Mouse (Mus musculus): ENCODE results near the gene Usp39.
A peak's percentile ranks its signal among the peaks of the same experiment; 100 is the strongest.

Gene Usp39

DNA sequence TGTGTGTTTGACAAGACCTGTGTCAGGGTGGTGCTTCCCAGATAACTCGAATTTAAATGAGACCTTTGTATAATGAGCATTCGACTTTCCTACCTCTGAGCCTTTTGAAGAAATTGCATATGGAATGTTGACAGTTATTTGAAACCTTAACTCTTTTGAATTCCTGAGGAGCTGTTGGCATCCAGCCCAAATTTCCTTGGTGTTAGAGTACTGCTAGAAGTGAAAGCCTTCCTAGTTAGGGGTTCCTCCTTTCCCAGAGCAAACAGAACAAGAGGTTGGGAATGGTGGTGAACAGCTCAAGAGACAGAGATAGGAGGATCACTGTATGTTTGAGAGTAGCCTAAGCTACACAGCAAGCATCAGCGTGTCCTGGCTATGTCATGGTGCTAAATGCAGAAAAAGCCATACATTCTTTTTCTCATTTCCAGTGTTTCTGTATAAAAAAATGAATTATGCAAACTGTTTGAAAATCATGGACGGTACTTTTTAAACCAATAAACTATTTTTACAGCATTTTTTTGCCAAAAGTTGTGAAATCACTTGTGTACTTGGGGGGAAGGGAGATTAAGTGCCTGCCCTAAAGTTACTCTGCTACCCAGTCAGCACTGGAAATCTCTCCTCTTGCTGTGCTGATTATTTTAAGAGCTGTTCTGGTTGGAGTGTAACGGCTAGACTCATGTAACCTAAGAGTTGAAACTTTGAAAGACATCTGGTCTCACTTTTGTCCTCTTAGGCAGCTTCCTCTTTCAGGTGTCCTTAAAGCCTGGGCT, 7.8 kb upstream of the Usp39 start:
- no peak for DNase-seq (ENCODE audit: low spot score in 2 of 2)

DNA sequence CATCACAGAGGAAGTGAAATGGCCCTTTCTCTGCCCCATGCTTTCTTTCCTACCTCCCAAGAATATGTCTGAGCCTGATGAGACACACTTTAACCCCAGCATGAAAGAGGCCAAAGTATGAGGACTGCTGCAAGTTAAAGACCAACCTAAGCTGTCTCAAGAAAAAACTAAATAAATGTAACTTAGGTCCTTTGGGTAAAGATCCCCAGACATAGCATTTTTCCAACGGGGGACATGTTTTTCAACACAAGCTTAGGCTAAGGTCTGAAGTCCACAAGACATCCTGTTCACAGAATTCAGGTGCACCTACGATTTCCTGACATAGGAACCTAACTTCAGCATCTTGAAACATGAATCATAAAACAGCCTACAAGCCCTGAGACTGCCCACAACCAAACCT, 5.2 kb upstream of the Usp39 start:
- DNase-seq (ENCODE audit: low spot score in 2 of 2) = no peak

- DNase-seq (ENCODE audit: low spot score in 2 of 2) = no peak
Observed at GRCm38 (mm10) chr6:72348411-72348810, 3.4 kb upstream of the Usp39 start.

DNA sequence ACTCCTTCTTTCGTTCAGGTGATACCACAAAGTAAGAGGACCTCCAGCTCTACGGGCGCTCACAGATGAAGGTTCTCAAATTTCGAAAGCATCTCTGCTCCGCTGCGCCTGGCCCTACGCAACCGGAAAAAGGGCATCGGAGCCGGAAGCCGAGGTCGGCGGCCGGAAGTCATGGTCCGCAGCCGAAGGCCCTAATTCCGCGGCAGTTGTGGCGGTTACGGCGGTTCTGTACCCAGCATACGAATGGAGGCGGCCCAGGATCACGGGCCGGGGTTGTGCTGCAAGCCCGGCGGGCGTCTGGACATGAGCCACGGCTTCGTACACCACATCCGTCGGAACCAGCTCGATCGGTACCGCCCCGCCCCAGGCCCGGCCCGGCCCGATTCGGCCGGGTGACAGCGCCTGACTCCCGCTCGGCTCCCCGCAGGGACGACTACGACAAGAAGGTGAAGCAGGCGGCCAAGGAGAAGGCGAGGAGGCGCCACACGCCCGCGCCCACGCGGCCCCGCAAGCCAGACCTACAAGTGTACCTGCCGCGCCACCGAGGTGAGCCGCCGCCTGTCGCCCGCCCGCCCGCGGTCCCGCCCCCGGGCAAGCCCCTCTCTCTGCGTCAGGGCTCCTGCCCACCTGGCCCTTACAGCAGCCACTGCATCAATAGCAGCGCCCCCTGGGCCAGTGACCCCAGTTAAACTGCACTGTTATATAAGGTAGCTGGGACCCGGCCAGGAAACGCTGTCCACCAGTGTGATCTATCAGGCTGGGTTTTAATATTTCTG, 2.4 kb upstream of the Usp39 start, which contains the start of gene 0610030E20Rik:
Gene 0610030E20Rik (plus strand): TSS at position 152 of the 776 bp plus-strand sequence.
- peak; percentile 52 to 66 for DNase-seq (ENCODE audit: low spot score in 2 of 2)

DNA sequence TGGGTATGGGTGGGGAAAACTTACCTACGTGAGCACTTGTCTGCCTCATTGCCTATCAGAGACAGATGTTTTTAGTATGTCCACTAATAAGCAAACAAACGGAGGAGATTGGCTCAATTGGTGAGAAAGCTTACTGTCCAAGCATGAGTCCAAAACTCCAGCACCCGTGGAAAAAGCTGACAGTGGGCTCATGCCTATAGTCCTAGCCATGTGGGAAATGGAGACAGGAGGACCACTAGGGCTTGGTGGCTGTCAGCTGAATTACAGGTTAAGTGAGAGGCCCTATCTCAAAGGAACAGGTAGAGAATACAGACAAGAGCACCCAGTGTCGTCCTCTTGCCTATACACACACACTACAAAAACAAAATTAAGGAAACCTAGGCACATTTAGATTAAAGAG, 1.3 kb upstream of the Usp39 start:
- no peak for DNase-seq (ENCODE audit: low spot score in 2 of 2)

DNA sequence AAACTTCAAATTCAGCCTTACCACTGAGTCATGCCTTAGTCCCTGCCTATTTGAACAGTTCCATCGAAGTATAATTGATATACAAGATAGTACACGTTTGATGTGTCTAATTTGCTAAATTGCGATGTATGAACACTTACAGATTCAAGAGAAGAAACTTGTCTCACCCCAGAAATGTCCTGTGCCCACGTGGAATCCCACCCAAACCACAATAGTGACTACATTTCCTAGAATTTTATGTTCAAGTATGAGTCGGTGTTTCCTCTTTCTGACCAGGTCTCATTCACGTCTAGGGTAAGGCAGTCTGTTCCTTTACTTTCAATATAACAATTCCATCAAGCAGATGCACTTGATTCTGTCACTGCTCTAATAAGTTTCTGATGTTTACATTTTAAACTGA, 649 bp upstream of the Usp39 start:
- no peak for DNase-seq (ENCODE audit: low spot score in 2 of 2)

DNA sequence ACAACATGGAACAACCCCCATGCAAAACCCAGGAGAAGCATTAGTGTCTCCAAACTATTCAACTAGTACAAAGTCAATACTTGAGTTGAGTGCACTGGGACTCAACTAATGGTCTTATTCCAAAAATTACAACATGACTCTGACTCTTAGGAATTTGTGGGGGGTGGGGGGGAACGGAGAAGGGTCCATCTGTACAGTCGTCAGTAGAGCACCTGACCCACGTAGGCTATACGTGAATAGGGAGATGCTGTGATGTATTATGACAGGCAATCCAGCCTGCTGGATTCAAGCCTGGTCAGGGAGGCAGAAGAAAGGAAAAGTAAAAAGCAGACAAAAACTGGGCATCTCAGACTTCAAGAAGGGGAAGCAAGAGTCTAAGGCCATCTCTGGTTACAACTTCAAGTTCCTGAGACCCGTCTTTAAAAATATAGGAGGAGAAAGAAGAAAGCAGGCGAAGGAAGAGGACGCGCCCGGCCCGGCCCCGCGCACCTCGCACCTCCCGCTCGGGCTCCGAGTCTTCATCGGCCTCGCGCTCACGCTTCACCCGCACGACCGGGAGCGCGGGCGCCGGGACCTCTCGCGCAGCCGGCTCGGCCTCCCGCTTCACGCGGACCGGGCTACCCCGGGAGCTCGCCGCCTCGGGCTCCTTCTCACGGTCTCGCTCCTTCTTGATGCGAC, 449 bp downstream of the Usp39 start:
- DNase-seq (ENCODE audit: low spot score in 2 of 2) = no peak

DNA sequence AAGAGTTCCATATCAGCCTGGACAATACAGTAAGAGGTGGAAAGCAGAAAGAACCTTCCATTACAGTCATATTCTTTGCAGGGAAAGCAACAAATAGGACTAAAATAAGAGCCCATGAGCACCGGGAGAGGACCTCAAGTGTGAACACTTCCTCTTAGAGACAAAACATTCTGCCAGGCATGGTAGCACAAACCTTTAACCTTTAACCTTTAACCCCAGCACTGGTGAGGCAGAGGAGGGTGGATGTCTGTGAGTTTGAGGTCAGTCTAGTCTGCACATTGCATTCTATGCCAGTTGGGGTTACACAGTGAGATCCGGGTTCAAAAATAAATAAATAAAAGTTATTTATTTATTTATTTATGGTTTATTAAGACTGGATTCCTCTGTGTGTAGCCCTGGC, 4.5 kb downstream of the Usp39 start:
- no peak for DNase-seq (ENCODE audit: low spot score in 2 of 2)

DNA sequence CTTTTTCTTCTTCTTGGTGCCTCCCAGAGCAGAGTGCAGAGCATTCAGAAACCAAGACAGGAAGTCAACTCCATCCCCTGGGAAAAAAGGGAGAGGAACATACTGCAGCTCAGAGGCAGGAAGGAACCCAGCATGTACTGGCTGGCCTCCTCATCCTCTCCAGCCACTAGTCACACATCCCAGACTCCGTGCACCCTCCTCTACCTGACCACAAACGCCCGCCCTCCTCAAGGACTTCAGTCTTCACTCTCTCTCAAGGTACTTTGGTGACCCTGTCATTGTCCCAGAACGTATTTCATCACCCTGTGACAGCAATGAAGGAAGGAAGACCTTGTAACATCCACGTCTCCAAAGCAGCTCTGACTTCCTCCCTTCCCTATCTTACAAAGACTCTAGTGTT, 11.9 kb downstream of the Usp39 start:
- no peak for DNase-seq (ENCODE audit: low spot score in 2 of 2)

GRCm38 (mm10) chr6:72330133-72330532, 14.9 kb downstream of the Usp39 start:
- no peak for DNase-seq (ENCODE audit: low spot score in 2 of 2)

DNA sequence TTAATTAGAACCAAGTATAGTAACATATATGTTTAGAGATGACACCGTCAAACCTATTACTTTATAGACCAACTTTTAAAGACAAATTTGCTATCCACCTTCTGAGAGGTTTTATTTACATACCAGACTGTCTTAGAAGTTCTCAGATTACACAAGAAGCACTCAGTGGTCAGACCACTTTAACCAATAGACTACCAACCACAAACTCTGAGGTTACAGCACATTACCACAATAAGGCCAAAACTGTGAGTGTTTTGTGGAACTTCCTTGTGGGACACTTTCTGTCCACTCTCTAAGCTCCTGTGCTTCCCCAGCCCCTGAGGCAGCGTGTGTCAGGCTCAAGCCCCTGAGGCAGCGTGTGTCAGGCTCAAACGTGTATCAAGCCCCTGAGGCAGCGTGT, 16.0 kb downstream of the Usp39 start:
- no peak for DNase-seq (ENCODE audit: low spot score in 2 of 2)

DNA sequence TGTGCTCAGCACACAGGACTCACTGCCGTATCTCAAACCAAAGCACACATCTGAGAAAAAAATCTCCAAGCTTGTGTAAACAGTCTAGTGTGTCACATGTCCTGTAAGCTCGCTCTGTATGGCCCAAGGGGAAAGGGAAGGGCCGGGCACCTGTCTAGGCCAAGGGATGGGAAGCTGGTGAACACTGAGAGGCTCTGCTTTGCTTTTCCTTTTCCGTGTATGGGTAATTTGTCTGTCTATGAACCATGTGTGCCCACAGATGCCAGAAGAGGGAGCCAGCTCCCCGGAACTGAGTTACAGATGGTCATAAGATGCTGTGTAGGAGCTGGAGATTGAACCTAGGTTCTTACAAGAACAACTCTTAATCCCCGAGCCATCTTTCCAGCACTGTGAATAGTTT, 18.7 kb downstream of the Usp39 start:
- DNase-seq (ENCODE audit: low spot score in 2 of 2) = no peak

GRCm38 (mm10) chr6:72323786-72324508, 21.0 kb downstream of the Usp39 start:
- no peak for DNase-seq (ENCODE audit: low spot score in 2 of 2)

DNA sequence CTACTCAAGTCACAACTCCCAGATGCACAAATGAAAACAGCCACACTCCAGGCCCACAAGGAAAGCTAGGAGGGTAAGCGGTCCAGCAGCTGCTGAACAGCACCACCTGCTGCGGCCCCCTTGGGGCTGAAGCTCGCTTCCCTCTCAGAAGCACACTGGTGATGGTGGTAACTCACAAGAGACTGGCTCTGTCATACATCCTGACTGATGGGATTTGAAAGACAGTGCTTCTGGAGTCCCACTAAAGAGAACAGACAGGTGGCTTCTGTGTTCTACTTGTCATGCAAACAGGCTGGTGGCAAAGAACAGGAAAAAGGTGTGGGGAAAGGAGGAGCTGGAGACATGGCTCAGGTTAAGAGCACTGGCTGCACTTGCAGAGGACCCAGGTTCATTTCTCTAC, 22.0 kb downstream of the Usp39 start:
- no peak for DNase-seq (ENCODE audit: low spot score in 2 of 2)

DNA sequence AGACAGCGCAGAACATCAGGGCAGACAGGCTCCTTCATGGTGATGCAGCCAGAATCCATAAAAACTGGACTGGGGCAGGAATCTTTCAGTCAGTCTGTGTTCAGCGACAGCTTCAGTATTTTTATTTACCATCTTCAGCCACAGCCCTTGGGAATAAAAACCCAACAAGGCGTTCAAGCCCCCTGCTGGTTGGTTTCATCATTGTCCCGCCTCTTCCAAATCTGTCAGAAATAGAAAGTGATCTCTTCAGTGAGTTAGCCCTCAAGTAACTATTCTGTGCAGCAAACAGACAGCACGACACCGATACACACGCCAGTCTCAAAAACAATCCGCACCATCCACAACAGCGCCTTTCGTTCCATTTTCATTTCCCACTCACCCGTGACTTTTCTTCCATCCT, 26.0 kb downstream of the Usp39 start:
- DNase-seq (ENCODE audit: low spot score in 2 of 2) = peak; percentile 26 to 31

- no peak for DNase-seq (ENCODE audit: low spot score in 2 of 2)
Observed at GRCm38 (mm10) chr6:72318440-72318839, 26.5 kb downstream of the Usp39 start.

- DNase-seq (ENCODE audit: low spot score in 2 of 2) = no peak
Observed at GRCm38 (mm10) chr6:72316044-72316443, 28.9 kb downstream of the Usp39 start.

- no peak for DNase-seq (ENCODE audit: low spot score in 2 of 2)
Observed at GRCm38 (mm10) chr6:72315384-72315783, 29.6 kb downstream of the Usp39 start.

DNA sequence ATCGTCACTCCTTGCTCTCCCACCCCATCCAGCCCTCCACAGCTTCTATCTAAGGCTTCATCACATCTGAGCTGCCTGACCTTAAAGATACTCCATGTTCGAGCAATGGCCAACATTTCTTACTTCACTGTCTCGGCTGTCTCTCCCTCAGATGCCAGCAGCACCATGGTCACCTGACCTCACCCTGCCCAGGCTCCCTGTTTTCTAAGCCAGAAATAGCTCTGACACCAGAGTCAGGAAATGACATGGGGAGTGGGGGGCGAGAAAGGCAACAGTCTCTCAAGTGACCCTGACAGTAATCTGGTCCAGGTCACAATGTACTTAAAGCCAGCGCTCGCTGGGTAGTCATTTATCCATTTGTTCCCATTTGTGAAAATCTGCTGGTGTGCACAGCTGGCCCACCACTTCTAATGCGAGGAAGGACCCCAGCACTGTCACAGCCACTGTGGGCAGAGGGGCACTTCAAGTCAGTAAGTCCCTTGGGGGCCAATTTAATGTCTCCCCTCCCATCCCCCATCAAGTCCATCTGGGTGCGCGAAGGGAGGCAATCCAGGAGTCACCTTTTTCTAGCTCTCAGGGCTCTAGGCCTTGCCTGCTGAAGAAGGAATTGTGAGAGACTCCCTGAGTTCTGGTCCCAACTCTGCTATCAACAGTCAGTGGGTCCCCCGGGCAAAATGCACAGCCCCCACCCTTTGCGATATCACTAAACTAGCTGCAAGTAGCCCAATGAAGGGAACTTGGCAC, 31.7 kb downstream of the Usp39 start:
- DNase-seq (ENCODE audit: low spot score in 2 of 2) = no peak

GRCm38 (mm10) chr6:72312198-72312597, 32.8 kb downstream of the Usp39 start:
- DNase-seq (ENCODE audit: low spot score in 2 of 2) = no peak

- DNase-seq (ENCODE audit: low spot score in 2 of 2) = no peak
Observed at GRCm38 (mm10) chr6:72303510-72303909, 41.5 kb downstream of the Usp39 start.

All from frontal cortex, postnatal 25 days (tissue).